Mouse (Mus musculus) liver, embryonic 14.5 days (tissue): ENCODE data around the gene Bcas3. TPM values are rescaled to one million over a fixed set of nuclear protein-coding genes. Genes with fewer than 3 reads are reported as not detected.
"Not testable (repeated sequence)": the region's sequence is repeated elsewhere in the genome, so short reads cannot be mapped to it uniquely, and the experiment has no call there.

Experiments
- ATAC-seq: fragments of 200-750 bp; cut with Nextera tagmentation; 2 replicates; pipeline ENCODE4 v1.8.0; 2017; ENCODE audit warnings: moderate number of reproducible peaks, mild to moderate bottlenecking, moderate library complexity; ENCODE audit not compliant: insufficient read depth
- DNase-seq, 3 experiments: peaks; one replicate each; pipeline ENCODE4 v3.0.0-alpha.2; 2012 to 2013; ENCODE audit warnings: low read depth in 3 of 3, low spot score in 3 of 3
- H3K27ac ChIP-seq: fragments of 300-500 bp; sonication (generic); 2 replicates; pipeline ENCODE4 v1.5.1; 2014; ENCODE audit warnings: moderate library complexity, mild to moderate bottlenecking, control low read depth, inconsistent platforms
- H3K27me3 ChIP-seq: fragments of 300-500 bp; sonication (generic); 2 replicates; pipeline ENCODE4 v1.6.1; 2014; ENCODE audit warnings: mild to moderate bottlenecking, low read length, moderate library complexity; ENCODE audit not compliant: control insufficient read depth, insufficient read depth
- H3K36me3 ChIP-seq: fragments of 300-500 bp; sonication (generic); replicated peaks from 2 replicates; pipeline ENCODE4 v1.6.1; 2014; ENCODE audit warnings: low read depth; ENCODE audit not compliant: control insufficient read depth, insufficient read depth
- H3K4me1 ChIP-seq, 2 experiments: fragments of 200-500 bp in 1 of 2; fragments of 300-500 bp in 1 of 2; sonication (generic) in 1 of 2; replicated peaks; 2 replicates each; pipeline ENCODE4 v1.6.1; 2012 to 2014; ENCODE audit warnings: antibody characterized with exemption in 1 of 2, inconsistent platforms in 1 of 2, low read length in 1 of 2; ENCODE audit not compliant: control insufficient read depth in 2 of 2, insufficient read depth in 2 of 2
- H3K4me2 ChIP-seq: fragments of 300-500 bp; sonication (generic); 2 replicates; pipeline ENCODE4 v1.6.1; 2014; ENCODE audit warnings: low read depth, mild to moderate bottlenecking, control low read depth, moderate library complexity
- H3K4me3 ChIP-seq, 2 experiments: fragments of 200-500 bp in 1 of 2; fragments of 300-500 bp in 1 of 2; sonication (generic) in 1 of 2; 2 replicates each; pipeline ENCODE4 v1.5.1; 2012 to 2014; ENCODE audit warnings: low read depth in 2 of 2, low read length in 2 of 2, mild to moderate bottlenecking in 2 of 2, control low read depth in 1 of 2, inconsistent platforms in 1 of 2, moderate library complexity in 1 of 2; ENCODE audit not compliant: insufficient read depth in 1 of 2
- H3K9ac ChIP-seq: fragments of 300-500 bp; sonication (generic); replicated peaks from 2 replicates; pipeline ENCODE4 v1.6.1; 2014; ENCODE audit warnings: mild to moderate bottlenecking, control low read depth, moderate library complexity
- H3K9me3 ChIP-seq: fragments of 300-500 bp; sonication (generic); 2 replicates; pipeline ENCODE4 v1.6.1; 2016; ENCODE audit warnings: low read length, mixed read lengths; ENCODE audit not compliant: control insufficient read depth
- CTCF ChIP-seq: IDR thresholded peaks from 2 replicates; pipeline ENCODE4 v1.5.1; 2016; ENCODE audit warnings: antibody characterized with exemption, low read depth, control low read depth
- EP300 ChIP-seq: IDR thresholded peaks from 2 replicates; pipeline ENCODE4 v1.6.1; 2016; ENCODE audit warnings: antibody characterized with exemption, low read depth
- WGBS: fragments of 180-500 bp; shearing (Covaris S2); extraction: QIAGEN DNeasy Blood & Tissue Kit; methylation state at CpG from one replicate; pipeline ENCODE4 v1.1.7; 2014; ENCODE audit not compliant: insufficient replicate concordance; 5-methylcytosine and 5-hydroxymethylcytosine counted together
- polyA plus RNA-seq, 2 experiments: library from polyadenylated mRNA; depleted of rRNA in 1 of 2; stranded (reverse) in 1 of 2; unstranded in 1 of 2; fragments of >200 nt; fragmentation: Nextera tagmentation in 1 of 2; extraction: Ambion mirVana in 1 of 2; gene quantifications; 2 replicates each; pipeline versions ENCODE4 v1.2.1 to v1.2.3; 2012 to 2014

Bcas3 gene
- polyA plus RNA-seq, 2 experiments, result 6.9 to 17.5 TPM

GRCm38 (mm10) chr11:85713814-85714208, 360.8 kb downstream of the Bcas3 start:
- Histone ChIP-seq H3K9ac (no peak overlapping the region), H3K27ac (no peak overlapping the region)

GRCm38 (mm10) chr11:85714312-85714931, 361.5 kb downstream of the Bcas3 start:
- WGBS, result 46% methylated on average over 7 of the region's 7 CpGs
- no peaks in the 10 kb centered on the region for H3K27me3 ChIP-seq
- TF ChIP-seq EP300, result no peak
- no peak for TF ChIP-seq CTCF
- H3K36me3 ChIP-seq, result no peaks in the 10 kb centered on the region
- DNase-seq, result no peak
- no peak overlapping the region for H3K4me3 ChIP-seq
- H3K27ac ChIP-seq, result no peak overlapping the region
- peaks cover 0 to 14% of the 10 kb centered on the region in 2 experiments; a peak in 3 of 4 replicates for H3K4me1 ChIP-seq
- no peak overlapping the region for H3K9ac ChIP-seq
- no peak overlapping the region for H3K4me2 ChIP-seq
- no peak for ATAC-seq
- H3K9me3 ChIP-seq, result no peaks in the 10 kb centered on the region

More at GRCm38 (mm10) chr11:85713814-85714208, 360.8 kb downstream of the Bcas3 start:
- H3K36me3 ChIP-seq, result no peaks in the 10 kb centered on the region
- no peaks in the 10 kb centered on the region for H3K27me3 ChIP-seq
- H3K4me3 ChIP-seq, result no peak overlapping the region
- peaks cover 0 to 9% of the 10 kb centered on the region in 2 experiments; a peak in 3 of 4 replicates for H3K4me1 ChIP-seq
- 26% methylated on average over 2 of the region's 2 CpGs for WGBS
- no peaks in the 10 kb centered on the region for H3K9me3 ChIP-seq
- H3K4me2 ChIP-seq, result no peak overlapping the region; the same call in 1 of the 2 replicates
- no peak for TF ChIP-seq CTCF
- TF ChIP-seq EP300, result no peak
- DNase-seq (no peak), ATAC-seq (no peak)

- not testable (repeated sequence) for DNase-seq, H3K27ac ChIP-seq, H3K4me2 ChIP-seq, H3K36me3 ChIP-seq, H3K4me3 ChIP-seq, H3K9me3 ChIP-seq, ATAC-seq, H3K27me3 ChIP-seq, H3K9ac ChIP-seq
- 67% methylated on average over 2 of the region's 2 CpGs for WGBS
- H3K4me1 ChIP-seq, result peaks cover 0 to 25% of the 10 kb centered on the region in 2 experiments; a peak in 3 of 4 replicates
Observed at GRCm38 (mm10) chr11:85716730-85717129, 363.8 kb downstream of the Bcas3 start.

GRCm38 (mm10) chr11:85719091-85719490, 366.1 kb downstream of the Bcas3 start:
- Histone ChIP-seq H3K9me3 (no peaks in the 10 kb centered on the region), H3K27ac (no peak overlapping the region), H3K9ac (no peak overlapping the region), H3K27me3 (no peaks in the 10 kb centered on the region), H3K4me2 (0 out of 2 replicates have a peak overlapping the region, but pooled peaks have one; percentile 27), H3K4me1 (peaks cover 0 to 19% of the 10 kb centered on the region in 2 experiments; a peak in 2 of 4 replicates), H3K4me3 (no peak overlapping the region), H3K36me3 (no peaks in the 10 kb centered on the region)
- DNase-seq, result no peak
- WGBS, result 77% methylated on average over 10 of the region's 10 CpGs
- ATAC-seq, result no peak
- TF ChIP-seq CTCF (no peak), EP300 (no peak)

- DNase-seq, result no peak
- H3K4me2 ChIP-seq, result peak overlapping the region; percentile 27
- H3K4me1 ChIP-seq, result peaks cover 0 to 18% of the 10 kb centered on the region in 2 experiments; a peak in 2 of 4 replicates
- peak; percentile 63; the same call in 1 of the 2 replicates for ATAC-seq
- H3K4me3 ChIP-seq, result no peak overlapping the region
- no peak overlapping the region for H3K27ac ChIP-seq
- H3K9ac ChIP-seq, result no peak overlapping the region
- no peak for TF ChIP-seq CTCF
- TF ChIP-seq EP300, result no peak
- H3K9me3 ChIP-seq, result no peaks in the 10 kb centered on the region
- H3K36me3 ChIP-seq, result no peaks in the 10 kb centered on the region
- no peaks in the 10 kb centered on the region for H3K27me3 ChIP-seq
- WGBS, result 10% methylated on average over 7 of the region's 7 CpGs
Observed at GRCm38 (mm10) chr11:85719766-85720165, 366.8 kb downstream of the Bcas3 start.
